Mouse (Mus musculus): Measurements from ENCODE around the gene AI837181. TPM values are rescaled to one million over a fixed set of nuclear protein-coding genes. Genes with fewer than 3 reads are reported as not detected.

Gene AI837181
- polyA plus RNA-seq, 1 experiment from 2014 or later = 59.0 TPM

DNA sequence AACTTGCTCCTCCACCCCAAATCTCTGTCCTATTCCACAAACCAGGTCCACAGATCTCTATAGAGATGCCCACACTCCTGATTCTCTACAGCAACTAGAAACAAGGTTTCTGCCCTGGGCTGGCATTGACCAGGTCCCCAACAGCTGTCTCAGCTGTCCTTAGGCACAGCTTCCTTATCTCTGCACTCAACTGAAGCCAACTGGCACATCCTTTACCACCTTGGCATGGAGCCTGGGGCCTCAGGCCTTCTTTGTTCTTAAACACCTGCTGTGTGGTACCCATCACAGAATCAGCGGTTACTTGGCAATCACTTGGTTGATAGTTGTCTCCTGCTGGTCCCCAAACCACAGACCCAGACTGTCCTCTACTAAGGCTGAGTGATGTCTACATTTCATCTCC is 5.5 kb downstream of the AI837181 start:
- H3K9me3 ChIP-seq (replicated peaks) = no peaks in the 10 kb centered on the region
- H3K27ac ChIP-seq = no peak overlapping the region
- H3K4me1 ChIP-seq = peaks cover 42% of the 10 kb centered on the region
- H3K27me3 ChIP-seq = no peaks in the 10 kb centered on the region
- 88% methylated on average over 1 of the region's 1 CpGs for WGBS
- peaks cover 15% of the 10 kb centered on the region for H3K36me3 ChIP-seq
- H3K4me3 ChIP-seq (replicated peaks) = no peak overlapping the region
- ATAC-seq (replicated peaks; ENCODE audit: low FRiP score) = no peak
- H3K9ac ChIP-seq = no peak overlapping the region
- H3K4me2 ChIP-seq = no peak overlapping the region

DNA sequence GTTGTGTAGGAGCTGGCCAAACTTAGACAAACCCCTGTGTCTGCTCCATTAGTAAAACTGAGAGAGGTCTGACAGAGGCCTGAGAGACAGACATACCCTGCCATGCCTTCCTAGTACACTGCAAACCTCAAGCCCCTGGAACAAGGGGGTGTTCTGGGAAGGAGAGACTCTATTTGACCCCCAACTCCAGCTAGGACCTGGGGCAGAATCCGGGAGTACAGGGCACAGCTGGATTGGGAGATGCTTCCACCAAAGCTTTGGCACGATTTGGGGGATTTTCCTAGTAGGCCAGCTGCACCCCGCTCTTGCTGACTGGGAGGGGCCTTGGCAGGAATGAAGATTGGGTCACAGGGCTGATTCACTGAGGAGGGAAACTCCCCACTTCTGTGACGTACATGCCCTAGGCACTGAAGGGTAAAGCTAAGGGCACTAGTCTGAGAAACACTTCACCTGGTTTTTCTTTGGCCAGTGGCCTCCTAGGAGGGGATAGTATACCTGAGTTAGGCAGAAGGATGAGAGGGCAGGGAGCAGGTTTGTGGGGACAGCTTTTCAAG is 7.0 kb downstream of the AI837181 start:
- Histone ChIP-seq H3K4me3 (replicated peaks) (no peak overlapping the region), H3K27ac (0 out of 2 replicates have a peak overlapping the region, but pooled peaks have one; percentile 82), H3K9me3 (replicated peaks) (no peaks in the 10 kb centered on the region), H3K4me2 (no peak overlapping the region), H3K36me3 (peaks cover 4% of the 10 kb centered on the region), H3K4me1 (peaks cover 29% of the 10 kb centered on the region), H3K9ac (no peak overlapping the region), H3K27me3 (no peaks in the 10 kb centered on the region)
- 79% methylated on average over 4 of the region's 4 CpGs for WGBS
- ATAC-seq (replicated peaks; ENCODE audit: low FRiP score) = no peak

- peak overlapping the region; percentile 82 for H3K27ac ChIP-seq
- whole genome bisulfite sequencing = 9% methylated on average over 16 of the region's 16 CpGs
- H3K27me3 ChIP-seq = no peaks in the 10 kb centered on the region
- no peaks in the 10 kb centered on the region for H3K36me3 ChIP-seq
- peak overlapping the region; percentile 42 for H3K9ac ChIP-seq
- H3K9me3 ChIP-seq (replicated peaks) = no peaks in the 10 kb centered on the region
- ATAC-seq (replicated peaks; ENCODE audit: low FRiP score) = peak; percentile 68
- peak overlapping the region; percentile 78 for H3K4me2 ChIP-seq
- peak overlapping the region; percentile 41 for H3K4me3 ChIP-seq (replicated peaks)
- peaks cover 22% of the 10 kb centered on the region for H3K4me1 ChIP-seq
Measured at GRCm38 (mm10) chr19:5432992-5433852, 8.3 kb downstream of the AI837181 start.

- 62% methylated on average over 7 of the region's 7 CpGs for WGBS
- H3K36me3 ChIP-seq = no peaks in the 10 kb centered on the region
- H3K9ac ChIP-seq = peak overlapping the region; percentile 42; the same call in 1 of the 2 replicates
- ATAC-seq (replicated peaks; ENCODE audit: low FRiP score) = no peak
- peak overlapping the region; percentile 78 for H3K4me2 ChIP-seq
- no peaks in the 10 kb centered on the region for H3K27me3 ChIP-seq
- peak overlapping the region; percentile 82 for H3K27ac ChIP-seq
- peak overlapping the region; percentile 41 for H3K4me3 ChIP-seq (replicated peaks)
- no peaks in the 10 kb centered on the region for H3K9me3 ChIP-seq (replicated peaks)
- peaks cover 19% of the 10 kb centered on the region for H3K4me1 ChIP-seq
Measured at GRCm38 (mm10) chr19:5433951-5434350, 9.0 kb downstream of the AI837181 start.

DNA sequence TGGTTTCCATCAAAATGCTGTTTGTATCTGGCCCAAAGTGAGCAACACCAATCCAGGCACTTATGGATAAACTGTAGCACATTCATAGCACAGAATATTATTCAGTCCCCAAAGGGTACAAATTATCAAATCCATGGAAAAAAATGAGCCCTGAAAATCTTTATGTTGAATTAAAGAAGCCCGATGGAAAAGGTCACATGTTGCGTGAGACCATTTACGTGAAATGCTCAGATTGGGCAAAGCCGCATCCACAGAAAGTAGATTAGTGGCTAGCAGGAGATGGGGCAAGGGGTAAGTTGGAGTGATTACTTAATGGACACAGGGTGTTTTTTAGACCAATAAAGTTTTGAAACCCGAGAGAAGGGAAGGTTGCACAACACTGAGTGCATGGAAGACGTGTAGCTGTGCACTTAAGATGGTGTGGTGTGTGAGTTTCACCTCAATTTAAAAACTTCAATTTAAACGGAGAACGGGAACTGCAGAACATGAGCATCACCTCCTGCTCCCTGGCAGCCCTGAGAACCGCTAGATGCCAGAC is 19.5 kb downstream of the AI837181 start:
- no peak overlapping the region for H3K27ac ChIP-seq
- H3K4me1 ChIP-seq = peaks cover 28% of the 10 kb centered on the region
- no peaks in the 10 kb centered on the region for H3K36me3 ChIP-seq
- H3K4me3 ChIP-seq (replicated peaks) = no peak overlapping the region
- 63% methylated on average over 9 of the region's 9 CpGs for WGBS
- H3K4me2 ChIP-seq = peak overlapping the region; percentile 23; the same call in 1 of the 2 replicates
- H3K27me3 ChIP-seq = peaks cover 44% of the 10 kb centered on the region
- H3K9ac ChIP-seq = no peak overlapping the region
- ATAC-seq (replicated peaks; ENCODE audit: low FRiP score) = no peak
- H3K9me3 ChIP-seq (replicated peaks) = peaks cover 5% of the 10 kb centered on the region; the same call in 1 of the 2 replicates

GRCm38 (mm10) chr19:5444954-5445353 is 20.0 kb downstream of the AI837181 start:
- Histone ChIP-seq H3K4me2 (peak overlapping the region; percentile 23; the same call in 1 of the 2 replicates), H3K27me3 (peaks cover 50% of the 10 kb centered on the region), H3K4me1 (peaks cover 28% of the 10 kb centered on the region), H3K36me3 (no peaks in the 10 kb centered on the region), H3K9me3 (replicated peaks) (peaks cover 5% of the 10 kb centered on the region; the same call in 1 of the 2 replicates), H3K9ac (no peak overlapping the region), H3K4me3 (replicated peaks) (no peak overlapping the region; the same call in 1 of the 2 replicates), H3K27ac (no peak overlapping the region)
- WGBS = 18% methylated on average over 7 of the region's 7 CpGs
- ATAC-seq (replicated peaks; ENCODE audit: low FRiP score) = no peak

- no peaks in the 10 kb centered on the region for H3K36me3 ChIP-seq
- H3K4me3 ChIP-seq (replicated peaks) = no peak overlapping the region
- peaks cover 57% of the 10 kb centered on the region for H3K27me3 ChIP-seq
- H3K9me3 ChIP-seq (replicated peaks) = no peaks in the 10 kb centered on the region
- WGBS = 84% methylated on average over 5 of the region's 5 CpGs
- ATAC-seq (replicated peaks; ENCODE audit: low FRiP score) = no peak
- no peak overlapping the region for H3K27ac ChIP-seq
- H3K4me2 ChIP-seq = no peak overlapping the region
- peaks cover 28% of the 10 kb centered on the region for H3K4me1 ChIP-seq
- H3K9ac ChIP-seq = no peak overlapping the region
Measured at GRCm38 (mm10) chr19:5445747-5446146, 20.8 kb downstream of the AI837181 start.

DNA sequence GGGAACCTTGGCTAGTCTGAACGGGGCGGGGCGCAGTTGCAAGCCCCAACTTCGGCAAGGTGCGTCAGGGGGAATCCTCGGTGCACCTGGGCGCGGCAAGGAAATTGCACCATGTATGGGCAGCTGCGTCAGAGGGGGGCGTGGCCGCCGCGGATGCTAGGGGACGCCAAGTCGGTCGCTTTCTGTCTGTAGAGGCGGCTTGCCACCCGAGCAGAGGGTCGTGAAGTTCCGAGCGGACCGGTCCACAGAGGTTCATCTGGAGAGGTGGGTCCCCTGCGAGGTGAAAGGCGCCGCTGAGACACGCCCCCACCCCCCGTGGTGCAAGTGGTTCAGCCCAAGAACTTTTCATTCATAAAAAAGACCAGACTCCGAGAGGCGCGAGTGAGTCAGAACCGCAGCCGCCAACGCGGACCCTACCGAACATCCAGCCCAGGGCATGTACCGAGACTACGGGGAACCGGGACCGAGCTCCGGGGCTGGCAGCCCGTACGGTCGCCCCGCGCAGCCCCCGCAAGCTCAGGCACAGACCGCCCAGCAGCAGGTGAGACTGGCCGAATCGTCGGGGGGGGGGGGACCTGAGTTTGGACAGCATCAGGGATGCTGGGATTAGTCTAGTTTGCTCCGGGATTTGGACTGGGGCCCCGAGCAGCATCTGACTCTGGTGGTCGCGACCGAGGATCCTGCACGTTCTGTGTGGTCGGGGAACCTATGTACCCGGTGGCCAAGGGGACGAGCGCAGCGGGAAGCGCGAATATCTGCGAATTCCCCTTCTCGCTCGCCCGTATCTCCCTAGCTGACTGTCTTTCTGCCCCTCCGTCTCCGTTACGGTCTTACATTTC is 22.8 kb downstream of the AI837181 start, which contains the start of gene Fosl1:
Fosl1 (plus strand) TSS at position 33 of the 839 bp plus-strand sequence.
- under 1% methylated on average over 70 of the region's 70 CpGs for WGBS
- peak; percentile 46 for ATAC-seq (replicated peaks; ENCODE audit: low FRiP score)
- H3K27me3 ChIP-seq = peaks cover 59% of the 10 kb centered on the region
- H3K9ac ChIP-seq = peak within 1 kb of the TSS; percentile 40
- no peaks in the 10 kb centered on the region for H3K9me3 ChIP-seq (replicated peaks)
- H3K4me2 ChIP-seq = peak within 1 kb of the TSS; percentile 98
- H3K36me3 ChIP-seq = no peaks in the 10 kb centered on the region
- H3K4me3 ChIP-seq (replicated peaks) = peak within 1 kb of the TSS; percentile 58
- peaks cover 28% of the 10 kb centered on the region for H3K4me1 ChIP-seq
- no peak within 1 kb of the TSS for H3K27ac ChIP-seq

GRCm38 (mm10) chr19:5448354-5449150 is 23.6 kb downstream of the AI837181 start:
- Histone ChIP-seq H3K4me3 (replicated peaks) (peak overlapping the region; percentile 58), H3K36me3 (peaks cover under 1% of the 10 kb centered on the region; the same call in 1 of the 2 replicates), H3K9me3 (replicated peaks) (no peaks in the 10 kb centered on the region), H3K27me3 (peaks cover 59% of the 10 kb centered on the region), H3K27ac (no peak overlapping the region), H3K4me1 (peaks cover 28% of the 10 kb centered on the region), H3K4me2 (peak overlapping the region; percentile 98), H3K9ac (peak overlapping the region; percentile 40; the same call in 1 of the 2 replicates)
- 5% methylated on average over 36 of the region's 36 CpGs for WGBS
- 0 out of 2 replicates have a peak, but pooled peaks have one; percentile 20 for ATAC-seq (replicated peaks; ENCODE audit: low FRiP score)

DNA sequence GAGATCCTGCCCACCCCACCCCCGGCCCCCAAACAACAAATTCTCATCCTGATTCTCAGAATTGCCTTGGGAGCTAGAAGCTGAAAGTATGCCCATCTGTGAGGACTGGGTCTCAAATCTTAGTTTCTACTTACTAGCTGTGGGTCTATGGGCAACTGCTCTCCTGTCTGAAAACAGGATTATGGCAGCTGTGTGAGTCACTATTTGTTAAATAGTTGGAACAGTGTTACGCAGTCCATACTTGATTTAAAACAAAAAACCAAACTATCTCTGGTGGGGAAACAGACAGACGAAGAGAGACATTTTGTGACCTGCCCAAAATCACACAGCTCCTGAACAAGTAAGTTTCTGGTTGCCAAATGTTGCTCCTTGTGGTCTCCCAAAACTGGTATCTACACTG is 24.7 kb downstream of the AI837181 start:
- Histone ChIP-seq H3K9ac (no peak overlapping the region), H3K4me3 (replicated peaks) (no peak overlapping the region), H3K4me2 (no peak overlapping the region), H3K27ac (no peak overlapping the region), H3K4me1 (peaks cover 33% of the 10 kb centered on the region), H3K36me3 (peaks cover 11% of the 10 kb centered on the region), H3K27me3 (peaks cover 54% of the 10 kb centered on the region), H3K9me3 (replicated peaks) (no peaks in the 10 kb centered on the region)
- 89% methylated on average over 3 of the region's 3 CpGs for WGBS
- ATAC-seq (replicated peaks; ENCODE audit: low FRiP score) = no peak

GRCm38 (mm10) chr19:5451766-5452165 is 26.8 kb downstream of the AI837181 start:
- peaks cover 13% of the 10 kb centered on the region for H3K36me3 ChIP-seq
- WGBS = 78% methylated on average over 6 of the region's 6 CpGs
- no peak overlapping the region for H3K27ac ChIP-seq
- H3K4me1 ChIP-seq = peaks cover 48% of the 10 kb centered on the region
- no peaks in the 10 kb centered on the region for H3K9me3 ChIP-seq (replicated peaks)
- H3K9ac ChIP-seq = no peak overlapping the region
- no peak for ATAC-seq (replicated peaks; ENCODE audit: low FRiP score)
- H3K4me3 ChIP-seq (replicated peaks) = no peak overlapping the region
- peaks cover 42% of the 10 kb centered on the region for H3K27me3 ChIP-seq
- no peak overlapping the region for H3K4me2 ChIP-seq
